Mouse (Mus musculus): ENCODE data around the gene Clasp2. TPM values are rescaled to one million over a fixed set of nuclear protein-coding genes. Genes with fewer than 3 reads are reported as not detected.

The Clasp2 gene
- polyA plus RNA-seq, 1 experiment = 3.3 TPM

- H3K27me3 ChIP-seq (ENCODE audit: control insufficient read depth, insufficient read depth, low read length) = no peaks in the 10 kb centered on the region
- no peak overlapping the region for H3K27ac ChIP-seq (ENCODE audit: insufficient read depth, low read depth, low read length)
- H3K36me3 ChIP-seq (ENCODE audit: control insufficient read depth, insufficient read depth, low read length) = peaks cover 64% of the 10 kb centered on the region
- TF ChIP-seq CTCF (IDR thresholded peaks at IDR 0.05; ENCODE audit: extremely low read depth, insufficient read length, insufficient replicate concordance, low read depth, low read length) = no peak
- no peak for TF ChIP-seq POLR2A (IDR thresholded peaks at IDR 0.05; ENCODE audit: low read depth, low read length)
- peaks cover 4% of the 10 kb centered on the region; the same call in 1 of the 2 replicates for H3K4me1 ChIP-seq (ENCODE audit: control insufficient read depth, insufficient read depth, insufficient read length, low read length)
- WGBS = 84% methylated on average over 4 of the region's 4 CpGs
- no peak overlapping the region for H3K4me3 ChIP-seq (ENCODE audit: low read depth, low read length)
These were observed 225.6 kb downstream of the Clasp2 start for GRCm38 (mm10) chr9:113966838-113967237.

- H3K4me1 ChIP-seq (ENCODE audit: control insufficient read depth, insufficient read depth, insufficient read length, low read length) = peaks cover 3% of the 10 kb centered on the region; the same call in 1 of the 2 replicates
- no peak overlapping the region for H3K27ac ChIP-seq (ENCODE audit: insufficient read depth, low read depth, low read length)
- 66% methylated on average over 7 of the region's 7 CpGs for WGBS
- H3K27me3 ChIP-seq (ENCODE audit: control insufficient read depth, insufficient read depth, low read length) = no peaks in the 10 kb centered on the region
- no peak overlapping the region for H3K4me3 ChIP-seq (ENCODE audit: low read depth, low read length)
- no peak for TF ChIP-seq CTCF (IDR thresholded peaks at IDR 0.05; ENCODE audit: extremely low read depth, insufficient read length, insufficient replicate concordance, low read depth, low read length)
- no peak for TF ChIP-seq POLR2A (IDR thresholded peaks at IDR 0.05; ENCODE audit: low read depth, low read length)
- peaks cover 63% of the 10 kb centered on the region for H3K36me3 ChIP-seq (ENCODE audit: control insufficient read depth, insufficient read depth, low read length)
These were observed 227.7 kb downstream of the Clasp2 start for GRCm38 (mm10) chr9:113968967-113969366.

Other genes with a start within 250 kb of the Clasp2 start
- gene Pdcd6ip, start 33.2 kb upstream of the Clasp2 start, polyA plus RNA-seq (2012; rRNA removed) = 57.3 and 202 TPM in 2 replicates
- 16.0 and 28.3 TPM in 2 replicates for gene Ubp1, start 189.5 kb downstream of the Clasp2 start, polyA plus RNA-seq (2012; rRNA removed)

All from small intestine, adult 2 months (tissue).